Mouse (Mus musculus) retina, embryonic 14.5 days (tissue): Measurements from ENCODE around the gene Pomt1.
A peak's percentile ranks its signal among the peaks of the same experiment; 100 is the strongest.

Source experiments
- DNase-seq: peaks from one replicate; pipeline ENCODE4 v3.0.0-alpha.2; 2015; ENCODE audit warnings: low spot score

The Pomt1 gene

DNA sequence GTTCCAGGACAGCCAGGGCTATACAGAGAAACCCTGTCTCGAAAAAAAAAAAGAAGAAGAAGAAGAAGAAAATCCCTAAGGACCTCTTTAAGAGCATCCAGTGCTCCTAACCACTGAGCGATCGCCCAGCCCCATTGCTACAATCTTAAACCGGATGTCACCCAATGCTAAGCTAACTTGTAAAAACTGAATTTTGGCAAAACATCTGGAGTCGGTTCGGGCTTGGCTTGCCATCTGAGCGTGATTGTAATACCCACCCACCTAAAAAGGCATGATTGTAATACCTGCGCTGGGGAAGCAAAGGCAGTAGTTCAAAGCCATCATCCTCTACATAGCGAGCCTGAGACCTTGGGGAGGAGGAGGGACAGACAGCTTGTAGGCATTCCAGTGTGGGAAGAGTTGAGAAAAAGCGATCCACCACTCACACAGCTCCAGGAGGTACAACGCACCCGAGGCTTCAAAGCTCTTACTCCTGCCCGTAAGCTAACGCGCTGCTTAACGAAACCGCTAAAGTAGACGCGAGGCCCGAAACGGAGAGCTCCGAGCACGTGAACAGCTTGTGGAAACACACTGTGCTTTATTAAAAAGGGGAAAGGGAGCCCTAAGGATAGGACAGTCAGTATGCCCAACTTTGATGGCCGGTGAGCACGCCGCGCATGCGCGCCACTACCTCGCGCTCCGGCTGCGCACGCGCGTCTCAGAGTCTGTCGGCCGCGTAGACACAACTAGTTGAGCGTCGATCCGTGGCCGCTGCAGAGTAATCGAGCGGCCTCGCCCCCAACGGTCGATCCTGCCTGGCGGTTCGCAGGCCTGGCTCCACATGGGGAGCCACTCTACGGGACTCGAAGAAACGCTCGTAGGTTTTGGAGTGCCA lies at the start of gene Pomt1:
Gene Pomt1 (plus strand): TSS at position 705 of the 874 bp plus-strand sequence.
- DNase-seq, result peak; percentile 98

- DNase-seq, result no peak
These were observed 49.3 kb upstream of the Pomt1 start for GRCm38 (mm10) chr2:32187019-32187551.

DNA sequence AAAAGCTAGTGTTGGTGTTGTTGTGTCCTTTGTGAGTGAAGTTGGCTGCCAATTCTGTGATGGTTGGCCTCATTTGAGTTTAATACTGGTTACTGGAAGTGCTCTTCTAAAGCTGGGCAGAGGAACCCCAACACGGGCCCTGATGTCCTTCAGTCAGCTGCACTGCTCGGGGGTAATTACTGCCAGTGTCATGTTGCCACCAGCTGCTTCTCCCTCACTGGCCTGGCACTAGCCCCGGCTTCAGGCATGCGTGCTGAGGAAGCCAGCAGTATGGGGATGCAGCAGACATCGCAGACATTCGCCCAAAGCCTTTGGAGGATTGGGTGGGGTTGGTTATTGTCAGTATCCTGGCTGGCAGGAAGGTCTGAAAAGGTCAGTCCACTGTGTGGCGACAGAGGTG lies 48.7 kb upstream of the Pomt1 start:
- DNase-seq, result no peak

DNA sequence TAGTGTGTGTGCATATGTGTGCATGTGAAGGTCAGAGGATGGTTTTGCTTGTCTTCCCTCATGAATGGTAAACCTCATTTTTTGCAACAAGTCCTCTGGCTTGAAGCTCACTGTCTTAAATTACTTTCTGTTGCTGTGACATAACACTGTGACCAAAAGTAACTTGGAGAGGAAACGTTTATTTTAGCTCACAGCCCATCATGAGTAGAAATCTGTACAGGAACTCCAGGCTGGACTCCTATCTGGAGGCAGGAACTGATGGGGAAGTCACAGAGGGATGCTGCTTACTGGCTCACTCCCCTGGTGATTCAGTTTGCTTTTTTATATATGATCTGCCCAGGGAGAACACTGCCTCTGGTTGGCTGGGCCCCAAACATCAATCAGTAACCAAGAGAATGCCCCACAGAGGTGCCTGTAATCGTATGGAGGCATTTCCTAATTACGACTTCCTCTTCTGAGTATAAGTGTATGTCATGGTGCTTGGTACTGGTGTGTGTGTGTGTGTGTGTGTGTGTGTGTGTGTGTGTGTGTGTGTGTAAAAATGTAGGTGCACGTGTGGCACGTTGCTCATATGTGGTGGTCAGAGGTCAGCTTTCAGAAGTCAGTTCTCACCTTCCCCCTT lies 47.2 kb upstream of the Pomt1 start:
- no peak for DNase-seq

DNA sequence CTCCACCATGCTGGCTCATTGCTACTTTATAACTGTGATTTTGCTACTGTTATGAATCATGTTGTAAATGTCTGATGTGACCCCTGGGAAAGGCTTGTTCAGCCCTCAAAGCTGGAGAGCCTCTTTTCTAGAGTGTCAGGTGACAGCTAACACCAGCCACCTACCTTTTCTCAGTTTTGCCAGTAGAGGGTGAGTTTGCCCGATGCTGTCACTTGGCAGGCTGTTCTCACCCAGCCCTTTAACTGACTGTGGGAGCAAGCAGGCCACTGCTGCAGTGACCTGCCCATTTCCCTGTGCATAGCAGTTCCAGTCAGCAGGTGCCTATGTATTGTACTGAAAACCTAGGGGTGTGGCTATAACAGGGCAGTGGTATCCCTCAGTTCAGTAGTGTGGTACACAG lies 45.8 kb upstream of the Pomt1 start:
- DNase-seq, result no peak

DNA sequence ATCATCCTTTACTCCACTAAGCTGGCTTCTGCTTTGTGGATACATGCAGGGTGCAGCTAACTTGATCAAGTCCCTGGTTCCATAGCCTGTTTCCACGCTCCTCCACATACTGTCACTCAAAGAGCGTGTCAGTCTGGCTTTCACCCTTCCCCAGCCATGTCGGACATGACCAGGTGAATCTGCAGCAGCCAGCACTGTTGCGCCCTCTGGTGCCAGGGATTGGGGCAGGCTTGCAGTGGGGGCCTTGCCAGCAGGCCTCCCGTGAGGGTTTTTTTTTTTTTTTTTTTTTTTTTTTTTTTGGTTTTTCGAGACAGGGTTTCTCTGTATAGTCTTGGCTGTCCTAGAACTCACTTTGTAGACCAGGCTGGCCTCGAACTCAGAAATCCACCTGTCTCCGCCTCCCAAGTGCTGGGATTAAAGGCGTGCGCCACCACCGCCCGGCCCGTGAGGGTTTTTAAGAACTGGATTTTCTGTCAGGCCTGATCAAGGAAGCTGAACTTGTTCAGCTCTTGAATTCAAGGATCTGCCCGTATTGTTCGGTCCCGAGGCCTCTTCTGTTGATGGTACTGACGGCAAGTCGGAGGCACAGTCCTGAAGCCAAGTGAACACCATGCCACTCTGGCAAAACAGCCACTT lies 44.4 kb upstream of the Pomt1 start:
- peak; percentile 51 for DNase-seq

DNA sequence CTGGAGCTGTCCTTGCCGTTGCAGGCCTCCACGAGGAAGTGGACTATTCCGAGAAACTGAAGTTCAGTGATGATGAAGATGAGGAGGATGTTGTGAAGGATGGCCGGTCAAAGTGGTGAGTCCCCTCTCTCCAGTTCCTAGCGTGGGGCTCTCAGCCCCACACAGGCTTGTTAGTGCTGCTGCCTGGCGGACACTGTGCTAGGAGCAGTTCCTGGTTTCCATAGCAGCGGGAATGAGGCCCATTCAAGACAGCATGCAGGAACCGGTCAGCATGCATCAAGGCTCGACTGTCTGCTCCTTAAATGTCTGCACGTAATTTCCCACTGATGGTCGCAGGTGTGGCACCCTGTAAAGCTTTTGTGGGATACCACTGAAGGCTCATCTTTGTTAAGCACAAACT lies 37.4 kb upstream of the Pomt1 start:
- DNase-seq, result peak; percentile 3

GRCm38 (mm10) chr2:32200033-32200432 lies 36.4 kb upstream of the Pomt1 start:
- no peak for DNase-seq

DNA sequence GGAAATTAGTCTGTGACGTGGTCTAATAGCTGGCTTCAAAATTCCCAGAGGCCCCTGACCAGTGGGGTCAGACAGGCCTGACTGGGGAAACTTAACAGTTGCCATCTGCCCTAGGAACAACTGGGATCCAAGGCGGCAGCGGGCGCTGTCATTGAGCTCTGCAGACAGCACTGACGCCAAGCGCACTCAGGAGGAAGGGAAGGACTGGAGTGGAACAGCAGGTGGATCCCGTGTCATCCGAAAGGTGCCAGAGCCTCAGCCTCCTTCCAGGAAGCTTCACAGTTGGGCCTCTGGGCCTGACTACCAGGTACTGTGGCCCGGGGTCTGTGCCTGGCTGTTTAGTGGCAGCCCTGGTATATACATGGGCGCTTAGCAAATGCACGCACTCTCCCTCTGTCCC lies 35.7 kb upstream of the Pomt1 start:
- DNase-seq, result no peak

DNA sequence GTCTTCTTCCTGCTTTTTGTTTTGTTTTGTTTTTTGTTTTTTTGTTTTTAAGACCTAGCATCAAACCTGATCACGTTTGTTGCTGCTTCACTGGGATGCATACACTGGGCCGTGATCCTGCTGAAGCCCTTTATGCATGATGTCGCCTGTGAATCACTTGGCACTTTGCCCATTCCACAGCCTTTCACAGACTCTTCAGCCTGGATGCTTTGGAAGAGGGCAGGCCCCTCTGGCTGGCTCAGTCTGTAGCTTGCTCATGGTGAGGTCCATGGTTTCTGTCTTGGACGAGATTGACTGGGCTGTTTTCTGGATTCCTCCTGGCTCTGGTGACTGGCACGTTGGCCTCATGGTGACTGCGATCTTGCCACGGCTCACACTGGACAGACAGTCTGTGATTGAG lies 34.9 kb upstream of the Pomt1 start:
- DNase-seq, result peak; percentile 3

GRCm38 (mm10) chr2:32203853-32204252 lies 32.5 kb upstream of the Pomt1 start:
- DNase-seq, result no peak

- DNase-seq, result no peak
These were observed 28.7 kb upstream of the Pomt1 start for GRCm38 (mm10) chr2:32207682-32208081.

- DNase-seq, result no peak
These were observed 24.7 kb upstream of the Pomt1 start for GRCm38 (mm10) chr2:32211689-32212088.

DNA sequence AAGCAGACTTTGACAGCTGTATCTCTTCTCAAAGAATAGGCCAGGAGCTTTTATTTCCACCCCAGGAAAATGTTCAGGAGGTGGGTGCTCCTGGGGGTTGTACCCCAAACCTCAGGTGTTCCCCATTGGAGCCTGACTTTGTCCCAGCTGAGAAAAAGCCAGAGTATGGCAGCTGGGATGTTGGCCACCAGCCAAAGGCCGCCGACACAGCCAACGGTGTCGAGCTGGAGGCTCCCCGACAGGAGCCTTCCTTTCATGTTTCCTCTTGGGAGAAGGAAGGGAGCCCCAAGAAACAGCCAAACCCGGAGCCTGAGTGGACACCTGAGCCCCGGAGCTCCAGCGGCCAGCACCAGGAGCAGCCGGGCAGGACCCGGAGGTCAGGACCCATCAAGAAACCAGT lies 23.4 kb upstream of the Pomt1 start:
- DNase-seq, result no peak

DNA sequence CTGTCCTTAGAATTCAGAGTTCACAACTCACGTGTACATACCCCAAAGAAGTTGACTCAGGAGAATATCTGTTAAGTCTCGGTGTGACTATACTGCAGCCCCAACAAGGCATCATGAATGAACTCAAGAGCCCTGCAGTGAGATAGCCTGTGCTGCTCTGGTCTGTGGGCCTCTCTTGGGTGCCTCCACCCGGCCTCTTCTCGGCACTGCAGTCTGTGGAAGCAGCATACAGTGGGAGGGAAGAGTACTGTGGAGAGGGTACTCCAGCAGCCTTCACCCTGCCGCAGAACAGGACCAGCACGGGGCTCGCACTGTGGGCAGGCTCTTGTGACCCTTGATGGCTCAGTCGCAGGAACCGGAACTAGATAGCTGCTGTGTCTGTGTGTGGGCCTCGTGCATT lies 20.8 kb upstream of the Pomt1 start:
- DNase-seq, result no peak

GRCm38 (mm10) chr2:32216506-32216905 lies 19.9 kb upstream of the Pomt1 start:
- no peak for DNase-seq

DNA sequence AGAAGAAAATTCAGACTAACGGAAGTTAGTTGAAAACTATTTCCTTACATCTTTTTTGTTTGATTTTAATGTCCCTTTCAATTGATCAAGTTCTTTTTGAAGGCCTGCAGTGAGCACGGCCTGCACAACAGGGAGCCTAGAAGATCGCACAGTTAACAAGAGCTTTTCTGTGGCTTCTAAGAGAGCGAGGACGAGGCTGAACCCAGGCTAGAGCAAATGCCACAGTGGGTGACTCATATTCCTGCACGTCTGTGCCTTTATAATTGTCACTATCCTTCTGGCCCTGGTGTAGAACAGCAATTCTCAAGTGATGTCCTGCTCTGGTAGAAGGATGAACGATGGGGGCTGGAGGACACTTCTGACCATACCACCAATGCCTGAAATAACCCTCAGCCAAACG lies 18.7 kb upstream of the Pomt1 start:
- DNase-seq, result no peak

DNA sequence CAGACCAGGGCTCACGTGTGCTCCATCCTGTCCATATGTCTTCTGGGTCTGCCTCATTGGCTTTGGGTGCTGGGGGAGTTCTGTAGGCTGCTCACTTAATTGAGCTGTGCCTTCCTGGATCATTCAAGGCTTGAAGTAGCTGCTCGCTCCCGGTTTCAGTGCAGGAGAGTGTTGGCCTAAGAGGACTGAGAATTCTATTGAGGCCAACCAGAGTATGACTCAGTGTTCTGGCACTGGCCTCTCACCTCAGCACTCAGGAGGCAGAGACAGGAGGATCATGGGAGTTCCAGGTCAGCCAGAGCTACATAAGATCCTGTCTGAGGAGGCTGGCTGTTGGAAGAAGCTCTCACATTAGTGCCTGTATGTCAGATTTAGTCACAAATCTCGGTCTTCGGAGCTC lies 18.3 kb upstream of the Pomt1 start:
- DNase-seq, result no peak

GRCm38 (mm10) chr2:32218541-32219334 lies 17.7 kb upstream of the Pomt1 start:
- no peak for DNase-seq

DNA sequence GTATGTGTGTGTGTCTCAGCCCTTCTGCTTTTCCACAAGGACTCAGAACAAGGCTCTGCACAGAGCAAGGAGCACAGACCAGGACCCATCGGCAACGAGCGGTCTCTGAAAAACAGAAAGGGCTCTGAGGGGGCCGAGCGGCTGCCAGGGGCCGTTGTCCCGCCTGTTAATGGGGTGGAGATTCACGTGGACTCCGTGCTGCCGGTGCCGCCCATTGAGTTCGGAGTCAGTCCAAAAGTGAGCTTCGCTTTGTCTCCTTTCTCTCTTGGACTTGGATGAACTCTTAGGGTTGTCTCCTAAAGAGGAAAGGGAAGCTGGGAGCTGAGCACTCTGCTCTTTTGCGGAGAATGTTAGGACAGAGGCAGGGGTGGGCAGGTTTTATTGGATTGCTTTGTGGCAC lies 16.9 kb upstream of the Pomt1 start:
- no peak for DNase-seq

DNA sequence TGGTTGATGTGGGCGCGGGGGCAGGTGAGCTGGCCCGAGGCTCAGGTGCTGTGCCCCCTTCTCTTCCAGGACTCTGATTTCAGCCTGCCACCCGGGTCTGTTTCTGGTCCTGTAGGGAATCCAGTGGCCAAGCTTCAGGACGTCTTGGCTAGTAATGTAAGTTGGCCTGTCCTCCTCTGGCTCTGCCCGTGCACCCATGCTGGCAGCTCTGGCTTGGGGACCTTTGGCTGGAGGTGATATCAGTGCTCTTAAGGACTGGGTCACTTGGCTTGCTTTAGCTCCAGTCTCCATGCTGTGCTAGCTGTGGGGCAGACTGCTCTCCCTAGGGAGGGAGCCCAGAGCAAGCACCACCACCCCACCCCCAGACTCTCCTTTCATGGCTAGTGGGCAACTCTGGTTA lies 16.4 kb upstream of the Pomt1 start:
- no peak for DNase-seq

DNA sequence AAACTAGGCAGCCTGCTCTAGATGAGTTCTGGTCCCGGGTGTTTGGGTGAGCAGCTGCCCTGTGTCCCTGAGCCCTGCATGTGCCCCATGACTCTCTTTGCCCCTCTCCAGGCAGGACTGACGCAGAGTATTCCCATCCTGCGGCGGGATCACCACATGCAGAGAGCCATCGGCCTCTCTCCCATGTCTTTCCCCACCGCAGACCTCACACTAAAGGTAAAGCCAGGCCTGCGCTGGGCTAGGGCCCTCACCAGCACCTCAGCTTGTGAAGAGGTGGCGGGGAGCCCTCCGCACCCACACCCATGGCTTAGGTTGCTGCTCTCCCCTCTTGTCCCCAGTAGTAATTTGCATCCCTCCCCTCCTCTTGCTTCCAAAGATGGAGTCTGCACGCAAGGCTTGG lies 15.4 kb upstream of the Pomt1 start:
- DNase-seq, result no peak
